Mouse (Mus musculus) hindbrain, embryonic 12.5 days (tissue): Measurements from ENCODE around the gene Baiap2. TPM values are rescaled to one million over a fixed set of nuclear protein-coding genes. Genes with fewer than 3 reads are reported as not detected.
A peak's percentile ranks its signal among the peaks of the same experiment; 100 is the strongest.

Experiments used
- ATAC-seq: fragments of 200-750 bp; cut with Nextera tagmentation; 2 replicates; pipeline ENCODE4 v1.8.0; 2017; ENCODE audit warnings: moderate TSS enrichment; ENCODE audit not compliant: low FRiP score
- H3K27ac ChIP-seq: fragments of 300-500 bp; sonication (generic); 2 replicates; pipeline ENCODE4 v1.5.1; 2016; ENCODE audit warnings: mild to moderate bottlenecking
- H3K27me3 ChIP-seq: fragments of 300-500 bp; sonication (generic); 2 replicates; pipeline ENCODE4 v1.6.1; 2016; ENCODE audit warnings: mild to moderate bottlenecking
- H3K36me3 ChIP-seq: fragments of 300-500 bp; sonication (generic); 2 replicates; pipeline ENCODE4 v1.6.1; 2016; ENCODE audit warnings: mild to moderate bottlenecking
- H3K4me1 ChIP-seq: fragments of 300-500 bp; sonication (generic); 2 replicates; pipeline ENCODE4 v1.6.1; 2016
- H3K4me2 ChIP-seq: fragments of 300-500 bp; sonication (generic); replicated peaks from 2 replicates; pipeline ENCODE4 v1.6.1; 2016; ENCODE audit warnings: mild to moderate bottlenecking
- H3K4me3 ChIP-seq: fragments of 300-500 bp; sonication (generic); 2 replicates; pipeline ENCODE4 v1.5.1; 2016; ENCODE audit warnings: mild to moderate bottlenecking
- H3K9ac ChIP-seq: fragments of 300-500 bp; sonication (generic); 2 replicates; pipeline ENCODE4 v1.6.1; 2016; ENCODE audit warnings: mild to moderate bottlenecking, moderate library complexity
- H3K9me3 ChIP-seq: fragments of 300-500 bp; sonication (generic); replicated peaks from 2 replicates; pipeline ENCODE4 v1.6.1; 2016; ENCODE audit warnings: mild to moderate bottlenecking
- WGBS: fragments of 180-500 bp; shearing (Covaris S2); methylation state at CpG from one replicate; pipeline ENCODE4 v1.1.7; 2016; 5-methylcytosine and 5-hydroxymethylcytosine counted together
- polyA plus RNA-seq: library from polyadenylated mRNA; unstranded; fragments of >200 nt; fragmentation: Nextera tagmentation; extraction: Ambion mirVana; gene quantifications from 2 replicates; pipeline ENCODE4 v1.2.1, GENCODE M21; 2016

The Baiap2 gene
- polyA plus RNA-seq, 1 experiment from 2014 or later: 10.6 TPM

GRCm38 (mm10) chr11:120009937-120010336 lies 67.4 kb downstream of the Baiap2 start:
- no peak overlapping the region for H3K9ac ChIP-seq
- 85% methylated on average over 18 of the region's 20 CpGs for WGBS

GRCm38 (mm10) chr11:120011114-120011760 lies 68.7 kb downstream of the Baiap2 start:
- H3K4me2 ChIP-seq: peak overlapping the region; percentile 33
- H3K4me3 ChIP-seq: no peak overlapping the region
- H3K9ac ChIP-seq: peak overlapping the region; percentile 9; the same call in 1 of the 2 replicates
- H3K36me3 ChIP-seq: peaks cover 3% of the 10 kb centered on the region; the same call in 1 of the 2 replicates
- peaks cover 28% of the 10 kb centered on the region for H3K4me1 ChIP-seq
- no peak overlapping the region for H3K27ac ChIP-seq
- ATAC-seq: 0 out of 2 replicates have a peak, but pooled peaks have one; percentile 7
- 72% methylated on average over 11 of the region's 11 CpGs for WGBS
- peaks cover 26% of the 10 kb centered on the region for H3K27me3 ChIP-seq
- H3K9me3 ChIP-seq: no peaks in the 10 kb centered on the region

More at GRCm38 (mm10) chr11:120009937-120010336, 67.4 kb downstream of the Baiap2 start:
- Histone ChIP-seq H3K4me2 (no peak overlapping the region), H3K4me3 (no peak overlapping the region), H3K27me3 (peaks cover 19% of the 10 kb centered on the region), H3K9me3 (no peaks in the 10 kb centered on the region), H3K36me3 (peaks cover 4% of the 10 kb centered on the region; the same call in 1 of the 2 replicates), H3K27ac (0 out of 2 replicates have a peak overlapping the region, but pooled peaks have one; percentile 17), H3K4me1 (peaks cover 28% of the 10 kb centered on the region)
- no peak for ATAC-seq

- Histone ChIP-seq H3K27me3 (peaks cover 26% of the 10 kb centered on the region), H3K4me1 (peaks cover 28% of the 10 kb centered on the region), H3K9me3 (no peaks in the 10 kb centered on the region), H3K4me2 (peak overlapping the region; percentile 33), H3K27ac (no peak overlapping the region), H3K36me3 (peaks cover 3% of the 10 kb centered on the region; the same call in 1 of the 2 replicates), H3K4me3 (no peak overlapping the region), H3K9ac (peak overlapping the region; percentile 9; the same call in 1 of the 2 replicates)
- peak; percentile 14; the same call in 1 of the 2 replicates for ATAC-seq
- 51% methylated on average over 43 of the region's 43 CpGs for WGBS
Measured at GRCm38 (mm10) chr11:120011761-120012560, 69.4 kb downstream of the Baiap2 start.

GRCm38 (mm10) chr11:120012702-120013101 lies 70.1 kb downstream of the Baiap2 start:
- peaks cover 26% of the 10 kb centered on the region for H3K27me3 ChIP-seq
- H3K4me1 ChIP-seq: peaks cover 28% of the 10 kb centered on the region
- H3K4me3 ChIP-seq: no peak overlapping the region
- H3K9me3 ChIP-seq: no peaks in the 10 kb centered on the region
- peaks cover 3% of the 10 kb centered on the region; the same call in 1 of the 2 replicates for H3K36me3 ChIP-seq
- H3K27ac ChIP-seq: no peak overlapping the region
- no peak overlapping the region for H3K4me2 ChIP-seq
- peak; percentile 18 for ATAC-seq
- WGBS: 74% methylated on average over 13 of the region's 13 CpGs
- H3K9ac ChIP-seq: no peak overlapping the region

- H3K27ac ChIP-seq: peak overlapping the region; percentile 23; the same call in 1 of the 2 replicates
- peaks cover 28% of the 10 kb centered on the region for H3K4me1 ChIP-seq
- peaks cover 26% of the 10 kb centered on the region for H3K27me3 ChIP-seq
- ATAC-seq: peak; percentile 47
- peak overlapping the region; percentile 22 for H3K4me3 ChIP-seq
- peak overlapping the region; percentile 51 for H3K4me2 ChIP-seq
- H3K9ac ChIP-seq: peak overlapping the region; percentile 40; the same call in 1 of the 2 replicates
- WGBS: 17% methylated on average over 21 of the region's 21 CpGs
- no peaks in the 10 kb centered on the region for H3K9me3 ChIP-seq
- peaks cover 3% of the 10 kb centered on the region; the same call in 1 of the 2 replicates for H3K36me3 ChIP-seq
Measured at GRCm38 (mm10) chr11:120013174-120013711, 70.7 kb downstream of the Baiap2 start.

- H3K36me3 ChIP-seq: peaks cover 3% of the 10 kb centered on the region; the same call in 1 of the 2 replicates
- peaks cover 26% of the 10 kb centered on the region for H3K27me3 ChIP-seq
- H3K4me3 ChIP-seq: no peak overlapping the region
- no peak overlapping the region for H3K27ac ChIP-seq
- 92% methylated on average over 4 of the region's 4 CpGs for WGBS
- no peak for ATAC-seq
- H3K4me1 ChIP-seq: peaks cover 32% of the 10 kb centered on the region
- no peak overlapping the region for H3K4me2 ChIP-seq
- no peaks in the 10 kb centered on the region for H3K9me3 ChIP-seq
- H3K9ac ChIP-seq: no peak overlapping the region
Measured at GRCm38 (mm10) chr11:120014758-120015157, 72.2 kb downstream of the Baiap2 start.

- no peak overlapping the region for H3K9ac ChIP-seq
- H3K27ac ChIP-seq: no peak overlapping the region
- H3K9me3 ChIP-seq: no peaks in the 10 kb centered on the region
- peaks cover 31% of the 10 kb centered on the region for H3K4me1 ChIP-seq
- H3K27me3 ChIP-seq: peaks cover 13% of the 10 kb centered on the region
- WGBS: 80% methylated on average over 8 of the region's 8 CpGs
- no peaks in the 10 kb centered on the region for H3K36me3 ChIP-seq
- no peak overlapping the region for H3K4me2 ChIP-seq
- no peak overlapping the region for H3K4me3 ChIP-seq
- ATAC-seq: no peak
Measured at GRCm38 (mm10) chr11:120017011-120017410, 74.4 kb downstream of the Baiap2 start.

- no peak for ATAC-seq
- Histone ChIP-seq H3K4me3 (no peak overlapping the region), H3K4me1 (peaks cover 29% of the 10 kb centered on the region)
Measured at GRCm38 (mm10) chr11:120019542-120020440, 77.2 kb downstream of the Baiap2 start.

GRCm38 (mm10) chr11:120021367-120021766 lies 78.8 kb downstream of the Baiap2 start:
- peaks cover 29% of the 10 kb centered on the region for H3K4me1 ChIP-seq
- no peaks in the 10 kb centered on the region for H3K36me3 ChIP-seq
- H3K4me3 ChIP-seq: no peak overlapping the region
- H3K9me3 ChIP-seq: no peaks in the 10 kb centered on the region
- H3K9ac ChIP-seq: no peak overlapping the region
- H3K27me3 ChIP-seq: no peaks in the 10 kb centered on the region; the same call in 1 of the 2 replicates
- ATAC-seq: no peak
- 89% methylated on average over 16 of the region's 16 CpGs for WGBS
- H3K4me2 ChIP-seq: no peak overlapping the region
- H3K27ac ChIP-seq: no peak overlapping the region

More at GRCm38 (mm10) chr11:120019542-120020440, 77.2 kb downstream of the Baiap2 start:
- Histone ChIP-seq H3K4me2 (no peak overlapping the region), H3K27me3 (peaks cover 7% of the 10 kb centered on the region), H3K9me3 (no peaks in the 10 kb centered on the region), H3K36me3 (no peaks in the 10 kb centered on the region), H3K9ac (peak overlapping the region; percentile 23; the same call in 1 of the 2 replicates), H3K27ac (no peak overlapping the region)
- 47% methylated on average over 23 of the region's 23 CpGs for WGBS

- Histone ChIP-seq H3K4me1 (peaks cover 29% of the 10 kb centered on the region), H3K9me3 (no peaks in the 10 kb centered on the region), H3K36me3 (no peaks in the 10 kb centered on the region), H3K4me3 (no peak overlapping the region), H3K4me2 (no peak overlapping the region), H3K27ac (no peak overlapping the region), H3K9ac (no peak overlapping the region), H3K27me3 (no peaks in the 10 kb centered on the region; the same call in 1 of the 2 replicates)
- no peak for ATAC-seq
- 40% methylated on average over 8 of the region's 8 CpGs for WGBS
Measured at GRCm38 (mm10) chr11:120022216-120022615, 79.7 kb downstream of the Baiap2 start.

GRCm38 (mm10) chr11:120022841-120023240 lies 80.3 kb downstream of the Baiap2 start:
- no peak overlapping the region for H3K4me2 ChIP-seq
- 50% methylated on average over 12 of the region's 12 CpGs for WGBS

More at GRCm38 (mm10) chr11:120022841-120023240, 80.3 kb downstream of the Baiap2 start:
- peak; percentile 53 for ATAC-seq
- Histone ChIP-seq H3K4me1 (peaks cover 29% of the 10 kb centered on the region), H3K27ac (peak overlapping the region; percentile 50; the same call in 1 of the 2 replicates), H3K36me3 (no peaks in the 10 kb centered on the region), H3K4me3 (no peak overlapping the region), H3K27me3 (no peaks in the 10 kb centered on the region), H3K9me3 (no peaks in the 10 kb centered on the region), H3K9ac (no peak overlapping the region)
